Mouse (Mus musculus) megakaryocyte, embryonic 14.5 days (primary cell): ENCODE measurements at regions not wholly inside any gene's neighbourhood (a gene's known extent, or its start where the extent isn't known, plus 50 kb on each side); places are given as distances from the start of the nearest gene placed in this dataset.

Source experiments
- H3K27me3 ChIP-seq: replicated peaks from 2 replicates; pipeline ENCODE3; 2012; ENCODE audit warnings: inconsistent platforms
- H3K36me3 ChIP-seq: replicated peaks from 2 replicates; pipeline ENCODE3; 2012; ENCODE audit warnings: low read length, inconsistent platforms, mixed read lengths
- H3K4me1 ChIP-seq: 2 replicates; pipeline ENCODE4 v1.6.1; 2012; ENCODE audit warnings: inconsistent platforms
- H3K4me3 ChIP-seq: replicated peaks from 2 replicates; pipeline ENCODE3; 2012; ENCODE audit warnings: moderate library complexity, mild to moderate bottlenecking, inconsistent platforms
- H3K9me3 ChIP-seq: 2 replicates; pipeline ENCODE4 v1.6.1; 2012; ENCODE audit warnings: inconsistent platforms
- FLI1 ChIP-seq: IDR thresholded peaks from 2 replicates; pipeline ENCODE4 v1.6.1; 2012; ENCODE audit warnings: low read length, inconsistent platforms, mixed read lengths
- GATA1 ChIP-seq: IDR thresholded peaks from 3 replicates; pipeline ENCODE4 v1.6.1; 2012; ENCODE audit warnings: mixed read lengths, low read length, inconsistent platforms, borderline replicate concordance

- no peak for TF ChIP-seq FLI1
- TF ChIP-seq GATA1 = no peak
- Histone ChIP-seq H3K4me1 (no peaks in the 10 kb centered on the region), H3K4me3 (no peak overlapping the region), H3K36me3 (no peaks in the 10 kb centered on the region), H3K27me3 (no peaks in the 10 kb centered on the region), H3K9me3 (no peaks in the 10 kb centered on the region)
These were observed 415.3 kb upstream of the Sox11 start for GRCm38 (mm10) chr12:27757641-27758040.

GRCm38 (mm10) chr12:27724619-27725200 lies 382.3 kb upstream of the Sox11 start:
- H3K4me1 ChIP-seq = no peaks in the 10 kb centered on the region
- peaks cover 4% of the 10 kb centered on the region; the same call in 1 of the 2 replicates for H3K9me3 ChIP-seq
- no peak overlapping the region for H3K4me3 ChIP-seq
- H3K36me3 ChIP-seq = no peaks in the 10 kb centered on the region
- no peaks in the 10 kb centered on the region for H3K27me3 ChIP-seq
- no peak for TF ChIP-seq FLI1

GRCm38 (mm10) chr12:27680459-27680858 lies 338.1 kb upstream of the Sox11 start:
- Histone ChIP-seq H3K4me1 (no peaks in the 10 kb centered on the region), H3K9me3 (0 out of 2 replicates have a peak, but pooled peaks cover 5% of the 10 kb centered on the region), H3K4me3 (no peak overlapping the region), H3K27me3 (no peaks in the 10 kb centered on the region), H3K36me3 (no peaks in the 10 kb centered on the region)
- TF ChIP-seq FLI1 = no peak
- no peak for TF ChIP-seq GATA1

- Histone ChIP-seq H3K9me3 (no peaks in the 10 kb centered on the region), H3K4me1 (no peaks in the 10 kb centered on the region), H3K4me3 (no peak overlapping the region), H3K27me3 (no peaks in the 10 kb centered on the region), H3K36me3 (no peaks in the 10 kb centered on the region)
- TF ChIP-seq GATA1 (no peak), FLI1 (no peak)
These were observed 331.0 kb upstream of the Sox11 start for GRCm38 (mm10) chr12:27673404-27673803.

- no peaks in the 10 kb centered on the region for H3K4me1 ChIP-seq
- no peak for TF ChIP-seq GATA1
- no peaks in the 10 kb centered on the region for H3K9me3 ChIP-seq
- H3K27me3 ChIP-seq = no peaks in the 10 kb centered on the region
- no peak overlapping the region for H3K4me3 ChIP-seq
- H3K36me3 ChIP-seq = no peaks in the 10 kb centered on the region
These were observed 328.3 kb upstream of the Sox11 start for GRCm38 (mm10) chr12:27670650-27671084.

GRCm38 (mm10) chr12:27670190-27670589 lies 327.8 kb upstream of the Sox11 start:
- Histone ChIP-seq H3K36me3 (no peaks in the 10 kb centered on the region), H3K9me3 (no peaks in the 10 kb centered on the region), H3K27me3 (no peaks in the 10 kb centered on the region), H3K4me3 (no peak overlapping the region), H3K4me1 (no peaks in the 10 kb centered on the region; the same call in 1 of the 2 replicates)
- TF ChIP-seq FLI1 (no peak), GATA1 (no peak)

GRCm38 (mm10) chr12:27669542-27669941 lies 327.2 kb upstream of the Sox11 start:
- TF ChIP-seq FLI1 (no peak), GATA1 (no peak)
- peaks cover 3% of the 10 kb centered on the region; the same call in 1 of the 2 replicates for H3K4me1 ChIP-seq
- no peak overlapping the region for H3K4me3 ChIP-seq
- H3K27me3 ChIP-seq = no peaks in the 10 kb centered on the region
- H3K9me3 ChIP-seq = no peaks in the 10 kb centered on the region
- H3K36me3 ChIP-seq = no peaks in the 10 kb centered on the region

GRCm38 (mm10) chr12:27666456-27666855 lies 324.1 kb upstream of the Sox11 start:
- H3K36me3 ChIP-seq = no peaks in the 10 kb centered on the region
- peaks cover 3% of the 10 kb centered on the region; the same call in 1 of the 2 replicates for H3K4me1 ChIP-seq
- no peaks in the 10 kb centered on the region for H3K27me3 ChIP-seq
- H3K4me3 ChIP-seq = no peak overlapping the region
- no peak for TF ChIP-seq FLI1
- no peak for TF ChIP-seq GATA1
- no peaks in the 10 kb centered on the region for H3K9me3 ChIP-seq

GRCm38 (mm10) chr12:27663126-27663525 lies 320.8 kb upstream of the Sox11 start:
- Histone ChIP-seq H3K4me1 (peaks cover 3% of the 10 kb centered on the region; the same call in 1 of the 2 replicates), H3K4me3 (no peak overlapping the region), H3K27me3 (no peaks in the 10 kb centered on the region), H3K9me3 (no peaks in the 10 kb centered on the region), H3K36me3 (no peaks in the 10 kb centered on the region)
- no peak for TF ChIP-seq FLI1
- TF ChIP-seq GATA1 = no peak

- TF ChIP-seq FLI1 (no peak), GATA1 (no peak)
- Histone ChIP-seq H3K4me3 (no peak overlapping the region), H3K27me3 (no peaks in the 10 kb centered on the region), H3K9me3 (no peaks in the 10 kb centered on the region), H3K36me3 (no peaks in the 10 kb centered on the region), H3K4me1 (peaks cover 3% of the 10 kb centered on the region; the same call in 1 of the 2 replicates)
These were observed 320.3 kb upstream of the Sox11 start for GRCm38 (mm10) chr12:27662723-27663122.
